In the genomic region with DNA sequence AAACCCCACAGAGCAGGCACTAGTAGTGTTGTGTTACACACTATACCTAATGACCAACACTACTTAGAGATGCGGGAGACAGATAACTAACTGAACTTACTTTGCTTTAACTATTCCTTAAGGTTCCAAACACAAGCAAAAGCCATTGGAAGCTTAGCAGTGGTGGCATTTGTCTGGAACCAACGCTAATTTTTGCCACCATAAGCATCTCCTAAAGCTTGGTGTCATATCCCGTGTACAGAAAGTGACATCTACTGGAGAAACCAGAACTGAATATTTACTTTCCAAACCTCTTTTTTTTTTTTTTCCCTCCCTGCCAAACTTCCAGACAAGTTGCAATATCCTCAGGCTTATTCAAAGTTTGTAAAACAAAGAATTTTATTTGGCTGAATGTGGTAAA, we compare ENCODE assay signal across 17 mouse cellular contexts. TPM values are rescaled to one million over a fixed set of nuclear protein-coding genes. Genes with fewer than 3 reads are reported as not detected.
DNase-seq lines count a peak whose midpoint lies in the region; ATAC-seq and TF ChIP-seq lines count a peak whose summit lies in the region.
"Had no signal": no experiment of that assay in that cellular context is flagged by ENCODE, and none has a peak within 500 bp of the region (broad histone marks: within the 10 kb centered on the region; RNA-seq: fewer than 3 reads in every experiment).

No protein-coding gene starts in this region.

- TF ChIP-seq CTCF in forebrain, postnatal 0 days (IDR thresholded peaks at IDR 0.05; ENCODE audit: low read depth): peak; percentile 54
- no peak for TF ChIP-seq CTCF in lung, adult 2 months (IDR thresholded peaks at IDR 0.05; ENCODE audit: insufficient read depth, low read length)

- H3K27ac ChIP-seq in forebrain, postnatal 0 days (ENCODE audit: low read depth, low read length): no peak overlapping the region
- no peak overlapping the region for H3K27ac ChIP-seq in forebrain, embryonic 11.5 days (ENCODE audit: low read depth, low read length)

- no peaks in the 10 kb centered on the region for H3K27me3 ChIP-seq in forebrain, postnatal 0 days (ENCODE audit: insufficient read depth, low read length)
- no peaks in the 10 kb centered on the region for H3K27me3 ChIP-seq in forebrain, embryonic 11.5 days (ENCODE audit: control insufficient read depth, insufficient read depth, low read length)

- ATAC-seq in forebrain, postnatal 0 days: no peak
- ATAC-seq in forebrain, embryonic 11.5 days (replicated peaks; ENCODE audit: low FRiP score): no peak
- ATAC-seq: activated CD4-positive, CD25-positive, alpha-beta regulatory T cell, adult 4 months had no signal

- no peak overlapping the region for H3K4me2 ChIP-seq in forebrain, postnatal 0 days (ENCODE audit: low read depth)
- no peak overlapping the region for H3K4me2 ChIP-seq in forebrain, embryonic 11.5 days (ENCODE audit: low read depth, low read length, severe bottlenecking)
- H3K4me2 ChIP-seq: heart, embryonic 11.5 days; liver, embryonic 11.5 days; midbrain, embryonic 11.5 days had no signal

- WGBS in forebrain, postnatal 0 days: 40% methylated on average over 3 of the region's 3 CpGs
- WGBS in forebrain, embryonic 11.5 days: 73% methylated on average over 3 of the region's 3 CpGs
- WGBS in lung, adult 2 months: 43% methylated on average over 3 of the region's 3 CpGs

- no peak overlapping the region for H3K4me3 ChIP-seq in forebrain, postnatal 0 days (ENCODE audit: low read depth, low read length)
- H3K4me3 ChIP-seq in forebrain, embryonic 11.5 days (ENCODE audit: low read depth, low read length): no peak overlapping the region
- H3K4me3 ChIP-seq in lung, adult 2 months (replicated peaks; ENCODE audit: extremely low read depth, low read depth, low read length): no peak overlapping the region
- H3K4me3 ChIP-seq: erythroblast, embryonic 14.5 days had no signal

- no peaks in the 10 kb centered on the region for H3K4me1 ChIP-seq in forebrain, postnatal 0 days (ENCODE audit: insufficient read depth)
- no peaks in the 10 kb centered on the region for H3K4me1 ChIP-seq in forebrain, embryonic 11.5 days (replicated peaks; ENCODE audit: control insufficient read depth, insufficient read depth, low read length)
- no peaks in the 10 kb centered on the region for H3K4me1 ChIP-seq in lung, adult 2 months (ENCODE audit: control insufficient read depth, insufficient read depth, low read length)

- DNase-seq in forebrain, postnatal 0 days: peak; percentile 50
- DNase-seq in forebrain, embryonic 11.5 days (ENCODE audit: low spot score): no peak
- DNase-seq in kidney, adult 8-10 months: peak; percentile 4
- no peak for DNase-seq in kidney, adult 18-20 months
- peak; percentile 9 for DNase-seq in lung, postnatal 36 days
- DNase-seq in lung, adult 2 months: no peak
- DNase-seq in fibroblast of lung, adult 2 months (ENCODE audit: low read depth): peak; percentile 20
- DNase-seq in urinary bladder, postnatal 36 days (ENCODE audit: low spot score in 2 of 2): no peak
- DNase-seq: cerebellum, adult 11 months; gastrocnemius, postnatal 10 days; right cerebral cortex, postnatal 25 days; thymus, adult 18-20 months had no signal

- H3K9ac ChIP-seq in forebrain, postnatal 0 days: no peak overlapping the region
- H3K9ac ChIP-seq in forebrain, embryonic 11.5 days (ENCODE audit: low read length): no peak overlapping the region

- no peak for TF ChIP-seq POLR2A in lung, adult 2 months (IDR thresholded peaks at IDR 0.05; ENCODE audit: borderline replicate concordance, extremely low read depth, low read depth, low read length)

- H3K9me3 ChIP-seq in forebrain, postnatal 0 days (ENCODE audit: low read length): no peaks in the 10 kb centered on the region
- H3K9me3 ChIP-seq in forebrain, embryonic 11.5 days (ENCODE audit: control insufficient read depth, low read length): no peaks in the 10 kb centered on the region

- H3K36me3 ChIP-seq in forebrain, postnatal 0 days (ENCODE audit: insufficient read depth): no peaks in the 10 kb centered on the region
- H3K36me3 ChIP-seq in forebrain, embryonic 11.5 days (ENCODE audit: control insufficient read depth, insufficient read depth, low read length): no peaks in the 10 kb centered on the region

RNA-seq across cellular contexts. Expression of gene Meis2, which starts 39.5 kb away (rescaled TPM):
- total RNA-seq in forebrain, postnatal 0 days (2014; rRNA removed): 204 and 227 TPM in 2 replicates
- polyA plus RNA-seq in forebrain, postnatal 0 days (2015; fragmentation: Nextera tagmentation; extraction: Ambion mirVana): 85.5 and 106 TPM in 2 replicates
- 75.4 and 77.2 TPM in 2 replicates for polyA plus RNA-seq in forebrain, embryonic 11.5 days (2014; fragmentation: Nextera tagmentation; extraction: Ambion mirVana)
- 15.6 and 22.6 TPM in 2 replicates for polyA plus RNA-seq in lung, adult 2 months (2012; rRNA removed)
- polyA plus RNA-seq: erythroblast, embryonic 14.5 days had no signal

Comparison
In these comparisons a context has a peak if more than half of its experiments do, and no peak if none do; other contexts are left out.
1. DNase-seq: peak in forebrain, postnatal 0 days (single experiment), kidney, adult 8-10 months (2 of 2), lung, postnatal 36 days (single experiment) and fibroblast of lung, adult 2 months (single experiment); none in forebrain, embryonic 11.5 days (single experiment), kidney, adult 18-20 months (single experiment), lung, adult 2 months (single experiment) and urinary bladder, postnatal 36 days (0 of 2).